Mouse (Mus musculus): ENCODE results near the gene Usf2. TPM values are rescaled to one million over a fixed set of nuclear protein-coding genes. Genes with fewer than 3 reads are reported as not detected.

The Usf2 gene
- total and polyA plus RNA-seq, 3 experiments = 42.0 to 103 (median 47.0) TPM

GRCm38 (mm10) chr7:30985357-30985756 lies 28.8 kb upstream of the Usf2 start:
- H3K79me2 ChIP-seq (replicated peaks; ENCODE audit: control insufficient read depth, extremely low read depth, insufficient read depth, poor library complexity, severe bottlenecking) = no peaks in the 10 kb centered on the region
- H3K4me1 ChIP-seq (ENCODE audit: control insufficient read depth in 1 of 2, insufficient read depth in 2 of 2) = no peaks in the 10 kb centered on the region
- H3K27me3 ChIP-seq (replicated peaks) = peaks cover 4% of the 10 kb centered on the region
- in situ Hi-C loops (cut with MboI; ENCODE audit: low pct_ligation_motif_present, low pct_unique_long_range_greater_than_20kb, low sequenced_read_pairs) = no loop called here
- dilution Hi-C loops (cut with MboI; ENCODE audit: extremely low pct_ligation_motif_present, extremely low pct_unique_long_range_greater_than_20kb, low sequenced_read_pairs) = no loop called here
- no peak overlapping the region for H3K4me2 ChIP-seq (ENCODE audit: insufficient read depth, low read depth, poor library complexity, severe bottlenecking)
- TF ChIP-seq CTCF (conservative IDR thresholded peaks at IDR 0.05 in 1 of 2, IDR thresholded peaks at IDR 0.05 in 1 of 2; ENCODE audit: low read depth in 2 of 2, low read length in 2 of 2) = no peak
- no peak for TF ChIP-seq SIN3A (IDR thresholded peaks at IDR 0.05; ENCODE audit: low read length)
- no peak for TF ChIP-seq MAX (IDR thresholded peaks at IDR 0.05; ENCODE audit: low read length)
- TF ChIP-seq KAT2A (IDR thresholded peaks at IDR 0.05; ENCODE audit: insufficient replicate concordance, low read length) = no peak
- no peak for TF ChIP-seq RAD21 (IDR thresholded peaks at IDR 0.05; ENCODE audit: low read depth, low read length)
- no peak for TF ChIP-seq EP300 (IDR thresholded peaks at IDR 0.05; ENCODE audit: low read length)
- TF ChIP-seq CHD1 (IDR thresholded peaks at IDR 0.05; ENCODE audit: low read depth, low read length) = no peak
- TF ChIP-seq E2F4 (IDR thresholded peaks at IDR 0.05; ENCODE audit: insufficient replicate concordance, low read depth, low read length) = no peak
- TF ChIP-seq TBP (conservative IDR thresholded peaks at IDR 0.05; ENCODE audit: low read depth, low read length) = no peak
- no peak for TF ChIP-seq NELFE (IDR thresholded peaks at IDR 0.05; ENCODE audit: low read depth, low read length)
- no peak for TF ChIP-seq PAX5 (IDR thresholded peaks at IDR 0.05; ENCODE audit: low read length)
- no peak for TF ChIP-seq CHD2 (IDR thresholded peaks at IDR 0.05; ENCODE audit: low read length)
- no peak for TF ChIP-seq JUND (conservative IDR thresholded peaks at IDR 0.05; ENCODE audit: low read depth, low read length)
- no peak for TF ChIP-seq TCF12 (IDR thresholded peaks at IDR 0.05; ENCODE audit: low read depth, low read length)
- no peak for TF ChIP-seq ELF1 (IDR thresholded peaks at IDR 0.05; ENCODE audit: low read depth, low read length)
- no peak for TF ChIP-seq MXI1 (IDR thresholded peaks at IDR 0.05; ENCODE audit: low read depth, low read length)
- TF ChIP-seq IRF4 (IDR thresholded peaks at IDR 0.05; ENCODE audit: low read depth, low read length) = no peak
- no peak for TF ChIP-seq GABPA (IDR thresholded peaks at IDR 0.05; ENCODE audit: insufficient replicate concordance, low read depth, low read length)
- TF ChIP-seq MAFK (IDR thresholded peaks at IDR 0.05; ENCODE audit: insufficient replicate concordance, low read length) = no peak
- TF ChIP-seq MAZ (IDR thresholded peaks at IDR 0.05; ENCODE audit: low read depth, low read length) = no peak
- H3K36me3 ChIP-seq (replicated peaks in 1 of 2; ENCODE audit: control insufficient read depth in 1 of 2, insufficient read depth in 1 of 2, low read length in 1 of 2) = no peaks in the 10 kb centered on the region
- no peak overlapping the region for H3K27ac ChIP-seq (ENCODE audit: insufficient read depth, low read depth)
- no peak for DNase-seq (ENCODE audit: extremely low read depth)
- H3K9ac ChIP-seq (ENCODE audit: insufficient read depth, low read depth) = no peak overlapping the region
- no peak overlapping the region for H3K4me3 ChIP-seq (replicated peaks in 1 of 3; ENCODE audit: low read depth in 2 of 3, low read length in 2 of 3, poor library complexity in 1 of 3)
- H3K9me3 ChIP-seq (replicated peaks; ENCODE audit: low read length) = no peaks in the 10 kb centered on the region

DNA sequence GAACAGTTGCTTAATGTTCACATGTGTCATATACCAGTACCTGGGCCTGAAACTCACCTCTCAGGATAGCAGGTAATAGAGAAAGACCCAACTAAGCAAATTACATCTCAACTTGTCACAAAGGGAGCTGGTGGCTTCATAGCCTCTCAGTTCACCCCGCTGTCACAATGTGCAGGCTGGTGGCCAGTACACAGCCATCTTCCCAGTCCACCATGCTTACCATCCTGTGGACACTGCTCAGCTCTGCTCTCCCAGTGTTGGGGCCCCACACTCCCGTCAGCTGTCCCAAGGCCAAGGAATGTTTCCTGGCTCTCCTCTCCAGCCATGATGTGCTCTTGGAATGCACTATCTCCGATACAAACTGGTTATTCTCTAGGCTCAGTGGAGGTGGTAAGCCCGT lies 25.1 kb upstream of the Usf2 start:
- Histone ChIP-seq H3K4me1 (ENCODE audit: control insufficient read depth in 1 of 2, insufficient read depth in 2 of 2) (no peaks in the 10 kb centered on the region), H3K9me3 (replicated peaks; ENCODE audit: low read length) (no peaks in the 10 kb centered on the region), H3K79me2 (replicated peaks; ENCODE audit: control insufficient read depth, extremely low read depth, insufficient read depth, poor library complexity, severe bottlenecking) (no peaks in the 10 kb centered on the region), H3K4me2 (ENCODE audit: insufficient read depth, low read depth, poor library complexity, severe bottlenecking) (no peak overlapping the region), H3K9ac (ENCODE audit: insufficient read depth, low read depth) (no peak overlapping the region), H3K27ac (ENCODE audit: insufficient read depth, low read depth) (no peak overlapping the region), H3K4me3 (replicated peaks in 1 of 3; ENCODE audit: low read depth in 2 of 3, low read length in 2 of 3, poor library complexity in 1 of 3) (no peak overlapping the region), H3K36me3 (replicated peaks in 1 of 2; ENCODE audit: control insufficient read depth in 1 of 2, insufficient read depth in 1 of 2, low read length in 1 of 2) (no peaks in the 10 kb centered on the region), H3K27me3 (replicated peaks) (no peaks in the 10 kb centered on the region)
- no peak for DNase-seq (ENCODE audit: extremely low read depth)
- TF ChIP-seq CHD1 (IDR thresholded peaks at IDR 0.05; ENCODE audit: low read depth, low read length) (no peak), MEF2A (IDR thresholded peaks at IDR 0.05; ENCODE audit: borderline replicate concordance, low read depth, low read length) (no peak), MYC (IDR thresholded peaks at IDR 0.05; ENCODE audit: low read depth, low read length) (no peak), ZMIZ1 (IDR thresholded peaks at IDR 0.05; ENCODE audit: low read depth, low read length) (no peak), EP300 (IDR thresholded peaks at IDR 0.05; ENCODE audit: low read length) (no peak), E2F4 (IDR thresholded peaks at IDR 0.05; ENCODE audit: insufficient replicate concordance, low read depth, low read length) (no peak), JUND (conservative IDR thresholded peaks at IDR 0.05; ENCODE audit: low read depth, low read length) (no peak), PAX5 (IDR thresholded peaks at IDR 0.05; ENCODE audit: low read length) (no peak), POLR2AphosphoS2 (IDR thresholded peaks at IDR 0.05; ENCODE audit: low read depth, low read length) (no peak), HCFC1 (IDR thresholded peaks at IDR 0.05; ENCODE audit: low read depth, low read length) (no peak), TBP (conservative IDR thresholded peaks at IDR 0.05; ENCODE audit: low read depth, low read length) (no peak), USF1 (IDR thresholded peaks at IDR 0.05; ENCODE audit: low read depth, low read length) (no peak), GABPA (IDR thresholded peaks at IDR 0.05; ENCODE audit: insufficient replicate concordance, low read depth, low read length) (no peak)
- in situ Hi-C loops (cut with MboI; ENCODE audit: low pct_ligation_motif_present, low pct_unique_long_range_greater_than_20kb, low sequenced_read_pairs) (no loop called here), dilution Hi-C loops (cut with MboI; ENCODE audit: extremely low pct_ligation_motif_present, extremely low pct_unique_long_range_greater_than_20kb, low sequenced_read_pairs) (no loop called here)

Data from CH12.LX (cell line).